Mouse (Mus musculus): ENCODE measurements around the gene Olfr1189. TPM values are rescaled to one million over a fixed set of nuclear protein-coding genes. Genes with fewer than 3 reads are reported as not detected.
"Not testable (repeated sequence)": the region's sequence is repeated elsewhere in the genome, so short reads cannot be mapped to it uniquely, and the experiment has no call there.

Olfr1189 gene
- not detected for total RNA-seq (2021)
- long read RNA-seq, experiment 1: 0 reads
- long read RNA-seq, experiment 2: 0 reads

DNA sequence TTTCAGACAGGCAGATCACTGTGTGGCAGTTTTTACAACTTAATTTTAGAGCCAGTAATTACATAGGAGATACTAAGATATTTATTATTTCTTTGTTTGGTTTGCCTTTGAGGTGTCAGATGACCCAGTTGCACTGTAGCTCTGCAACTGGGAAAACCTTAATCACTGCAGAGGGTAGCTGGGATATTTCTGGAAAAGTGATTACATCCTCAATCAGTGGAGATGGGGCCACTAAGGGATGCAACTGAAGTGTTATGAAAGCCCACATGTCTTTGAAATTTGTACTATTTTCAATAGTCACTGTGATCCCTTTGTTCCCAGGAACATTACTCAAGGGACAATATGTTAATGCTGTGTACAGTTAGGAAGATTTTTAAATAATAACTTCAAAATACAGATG is at the start of gene Olfr1189:
Olfr1189 (plus strand) TSS at position 301 of the 400 bp plus-strand sequence.
- DNase-seq: no peak

DNA sequence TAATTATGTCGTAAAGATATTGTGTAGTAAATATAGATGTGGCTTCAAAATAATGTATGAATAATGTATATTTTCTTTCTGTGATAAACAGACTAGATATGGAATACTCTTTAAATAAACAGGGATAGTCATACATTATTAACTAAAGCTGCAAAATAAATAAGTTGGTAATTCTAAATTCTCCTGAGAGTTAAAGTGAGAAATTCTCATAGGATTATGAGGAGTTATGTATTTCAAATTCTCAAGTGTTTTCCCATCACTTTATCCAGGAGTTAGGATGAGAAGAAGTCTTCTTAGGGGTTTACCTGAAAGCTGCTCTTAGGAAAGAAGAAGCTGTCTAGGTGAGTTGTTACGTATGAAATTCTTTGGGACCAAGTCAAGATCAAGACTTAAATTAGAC is 29.6 kb upstream of the Olfr1189 start, which contains the start of gene Olfr1188:
Olfr1188 (plus strand) TSS at position 301 of the 400 bp plus-strand sequence.
- DNase-seq: no peak

- not testable (repeated sequence) for DNase-seq
These were observed 13.6 kb upstream of the Olfr1189 start for GRCm38 (mm10) chr2:88572696-88573095.

DNA sequence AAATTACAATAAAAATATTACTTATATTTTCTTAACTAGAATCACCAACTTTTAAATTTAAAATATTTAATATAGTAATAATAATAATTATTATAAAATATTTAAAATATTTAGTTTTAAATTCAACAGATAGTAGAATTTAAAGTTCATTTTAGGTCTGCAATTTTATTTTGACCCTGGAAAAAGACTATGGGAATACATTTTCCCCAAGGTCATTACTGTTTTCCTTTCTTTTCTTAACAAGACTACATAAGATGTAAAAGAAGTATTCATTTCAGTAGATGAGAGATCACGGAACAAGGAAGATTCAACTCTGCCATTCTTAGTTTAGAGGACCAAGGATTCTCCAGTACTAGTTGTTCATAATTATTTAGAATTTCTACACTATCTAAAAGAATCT is 54.0 kb downstream of the Olfr1189 start, which contains the start of gene Olfr1191-ps1:
Olfr1191-ps1 (plus strand) TSS at position 301 of the 400 bp plus-strand sequence.
- DNase-seq: not testable (repeated sequence)

Other genes with a start within 250 kb of the Olfr1189 start
- gene Olfr1176, start 249.7 kb upstream of the Olfr1189 start, total RNA-seq (2021): not detected
- gene Olfr1177-ps, start 240.0 kb upstream of the Olfr1189 start, total RNA-seq (2021): not detected
- not detected for gene Olfr1178, start 199.4 kb upstream of the Olfr1189 start, total RNA-seq (2021)
- gene Olfr1179, start 180.0 kb upstream of the Olfr1189 start, total RNA-seq (2021): not detected
- not detected for gene Olfr1180, start 167.3 kb upstream of the Olfr1189 start, total RNA-seq (2021)
- gene Olfr1181, start 160.3 kb upstream of the Olfr1189 start, total RNA-seq (2021): not detected
- not detected for gene Gm13757, start 137.3 kb upstream of the Olfr1189 start, total RNA-seq (2021)
- not detected for gene Olfr1183, start 131.6 kb upstream of the Olfr1189 start, total RNA-seq (2021)
- not detected for gene Olfr1184, start 102.9 kb upstream of the Olfr1189 start, total RNA-seq (2021)
- gene Olfr1185-ps1, start 93.1 kb upstream of the Olfr1189 start, total RNA-seq (2021): not detected
- gene Olfr1186, start 67.9 kb upstream of the Olfr1189 start, total RNA-seq (2021): not detected
- not detected for gene Olfr1188, start 29.5 kb upstream of the Olfr1189 start, total RNA-seq (2021)
- gene Olfr1191-ps1, start 54.1 kb downstream of the Olfr1189 start, total RNA-seq (2021): not detected
- not detected for gene Olfr1192-ps1, start 62.1 kb downstream of the Olfr1189 start, total RNA-seq (2021)
- not detected for gene Olfr1193, start 89.2 kb downstream of the Olfr1189 start, total RNA-seq (2021)
- gene Olfr1195, start 102.7 kb downstream of the Olfr1189 start, total RNA-seq (2021): not detected
- gene Olfr1196, start 118.1 kb downstream of the Olfr1189 start, total RNA-seq (2021): not detected
- gene Olfr1197, start 145.9 kb downstream of the Olfr1189 start, total RNA-seq (2021): not detected
- gene Olfr1198, start 164.9 kb downstream of the Olfr1189 start, total RNA-seq (2021): not detected
- gene Olfr1199, start 174.0 kb downstream of the Olfr1189 start, total RNA-seq (2021): not detected
- not detected for gene Olfr1200, start 184.0 kb downstream of the Olfr1189 start, total RNA-seq (2021)
- gene Olfr1201, start 206.6 kb downstream of the Olfr1189 start, total RNA-seq (2021): not detected
- not detected for gene Olfr1202, start 228.0 kb downstream of the Olfr1189 start, total RNA-seq (2021)
- not detected for gene Olfr1205, start 243.3 kb downstream of the Olfr1189 start, total RNA-seq (2021)

All from gastrocnemius, postnatal 10 days (tissue).